Mouse (Mus musculus) MEL (cell line): ENCODE measurements around the gene Fam81a.

Experiments
- CHD2 ChIP-seq: IDR thresholded peaks from 2 replicates; pipeline ENCODE4 v1.6.1; 2011; ENCODE audit warnings: low read length, improper control_type of control experiment
- CTCF ChIP-seq, 3 experiments: IDR thresholded peaks in 2 of 3; conservative IDR thresholded peaks in 1 of 3; 2 replicates each; pipeline ENCODE4 v1.5.1; 2011 to 2012; ENCODE audit warnings: low read length in 3 of 3, low read depth in 2 of 3, mild to moderate bottlenecking in 2 of 3, improper control_type of control experiment in 1 of 3, inconsistent platforms in 1 of 3, mixed read lengths in 1 of 3, moderate library complexity in 1 of 3; ENCODE audit not compliant: control insufficient read depth in 1 of 3, insufficient read depth in 1 of 3, poor library complexity in 1 of 3, severe bottlenecking in 1 of 3
- EP300 ChIP-seq, 2 experiments: IDR thresholded peaks; 2 replicates each; pipeline ENCODE4 v1.6.1; 2011; ENCODE audit warnings: improper control_type of control experiment in 2 of 2, low read length in 2 of 2, low read depth in 1 of 2, mild to moderate bottlenecking in 1 of 2
- MEF2A ChIP-seq: IDR thresholded peaks from 2 replicates; pipeline ENCODE4 v1.6.1; 2014; ENCODE audit warnings: low read depth, mild to moderate bottlenecking, inconsistent platforms, low read length, improper control_type of control experiment; ENCODE audit not compliant: poor library complexity, insufficient replicate concordance, severe bottlenecking; ENCODE audit errors: extremely low read depth
- MYC ChIP-seq: IDR thresholded peaks from 2 replicates; pipeline ENCODE4 v1.6.1; 2011; ENCODE audit warnings: low read depth, mild to moderate bottlenecking, low read length, improper control_type of control experiment, moderate library complexity
- NELFE ChIP-seq: IDR thresholded peaks from 2 replicates; pipeline ENCODE4 v1.6.1; 2011; ENCODE audit warnings: low read depth, low read length, improper control_type of control experiment
- POLR2A ChIP-seq, 2 experiments: IDR thresholded peaks; 2 replicates each; pipeline ENCODE4 v1.6.1; 2011 to 2012; ENCODE audit warnings: low read length in 2 of 2, mild to moderate bottlenecking in 2 of 2, control low read depth in 1 of 2, improper control_type of control experiment in 1 of 2, low read depth in 1 of 2, moderate library complexity in 1 of 2; ENCODE audit not compliant: control insufficient read depth in 1 of 2, insufficient read depth in 1 of 2, poor library complexity in 1 of 2
- POLR2AphosphoS2 ChIP-seq: IDR thresholded peaks from 2 replicates; pipeline ENCODE4 v1.6.1; 2011; ENCODE audit warnings: low read length, improper control_type of control experiment
- TAL1 ChIP-seq: IDR thresholded peaks from 2 replicates; pipeline ENCODE4 v1.6.1; 2012; ENCODE audit warnings: mild to moderate bottlenecking, inconsistent platforms, low read length, moderate library complexity, mixed read lengths
- TBP ChIP-seq: IDR thresholded peaks from 2 replicates; pipeline ENCODE4 v1.8.0; 2011; ENCODE audit warnings: low read depth, low read length, improper control_type of control experiment
- USF2 ChIP-seq, 2 experiments: IDR thresholded peaks; 2 replicates each; pipeline ENCODE4 v1.6.1; 2011 to 2012; ENCODE audit warnings: improper control_type of control experiment in 2 of 2, low read length in 2 of 2, borderline replicate concordance in 1 of 2, inconsistent platforms in 1 of 2, low read depth in 1 of 2, mild to moderate bottlenecking in 1 of 2; ENCODE audit not compliant: insufficient read depth in 1 of 2
- ZNF384 ChIP-seq: IDR thresholded peaks from 2 replicates; pipeline ENCODE4 v1.6.1; 2012; ENCODE audit warnings: low read depth, mild to moderate bottlenecking, inconsistent platforms, low read length, improper control_type of control experiment

GRCm38 (mm10) chr9:70069961-70070435, 72.4 kb downstream of the Fam81a start:
- TF ChIP-seq POLR2AphosphoS2 (no peak), CTCF (IDR thresholded peaks at IDR 0.05 in 2 of 3, conservative IDR thresholded peaks at IDR 0.05 in 1 of 3; ENCODE audit: control insufficient read depth in 1 of 3, insufficient read depth in 1 of 3, low read depth in 2 of 3, low read length in 3 of 3, poor library complexity in 1 of 3, severe bottlenecking in 1 of 3) (no peak), CHD2 (no peak), TBP (no peak), ZNF384 (no peak), NELFE (no peak), EP300 (IDR thresholded peaks at IDR 0.05; ENCODE audit: low read depth in 1 of 2, low read length in 2 of 2) (no peak), TAL1 (no peak), USF2 (IDR thresholded peaks at IDR 0.05; ENCODE audit: borderline replicate concordance in 1 of 2, insufficient read depth in 1 of 2, low read depth in 1 of 2, low read length in 2 of 2) (no peak), MYC (no peak), MEF2A (no peak), POLR2A (IDR thresholded peaks at IDR 0.05; ENCODE audit: control insufficient read depth in 1 of 2, insufficient read depth in 1 of 2, low read depth in 1 of 2, low read length in 2 of 2, poor library complexity in 1 of 2) (no peak)
